Mouse (Mus musculus): Measurements from ENCODE around the gene Lin28a. TPM values are rescaled to one million over a fixed set of nuclear protein-coding genes. Genes with fewer than 3 reads are reported as not detected.
"Not testable (repeated sequence)": the region's sequence is repeated elsewhere in the genome, so short reads cannot be mapped to it uniquely, and the experiment has no call there.

Gene Lin28a
- polyA plus RNA-seq, 1 experiment from 2014 or later, result 0.08 TPM

GRCm38 (mm10) chr4:134001710-134002109 lies 16.9 kb downstream of the Lin28a start:
- no peaks in the 10 kb centered on the region for H3K27me3 ChIP-seq (replicated peaks; ENCODE audit: control insufficient read depth, insufficient read depth, low read length)
- no peak overlapping the region for H3K27ac ChIP-seq (ENCODE audit: low read depth)
- H3K9me3 ChIP-seq (ENCODE audit: control insufficient read depth, low read length), result no peaks in the 10 kb centered on the region
- peaks cover 3% of the 10 kb centered on the region for H3K36me3 ChIP-seq (ENCODE audit: control insufficient read depth, insufficient read depth, low read length)
- no peak for DNase-seq (ENCODE audit: low spot score)
- H3K4me1 ChIP-seq (replicated peaks; ENCODE audit: control insufficient read depth, insufficient read depth, low read length), result peaks cover 8% of the 10 kb centered on the region
- no peak overlapping the region for H3K9ac ChIP-seq (ENCODE audit: low read length)
- H3K4me3 ChIP-seq (ENCODE audit: low read depth, low read length), result no peak overlapping the region
- no peak for ATAC-seq (replicated peaks; ENCODE audit: low FRiP score, low TSS enrichment, low read depth)
- H3K4me2 ChIP-seq (ENCODE audit: low read length), result no peak overlapping the region
- WGBS, result 44% methylated on average over 10 of the region's 10 CpGs

GRCm38 (mm10) chr4:134000466-134001438 lies 17.9 kb downstream of the Lin28a start, which contains the start of gene Dhdds:
Gene Dhdds, minus strand, starts transcription at chr4:134000918.
- peak; percentile 98 for ATAC-seq (replicated peaks; ENCODE audit: low FRiP score, low TSS enrichment, low read depth)

GRCm38 (mm10) chr4:133994697-133995096 lies 23.9 kb downstream of the Lin28a start:
- peaks cover 68% of the 10 kb centered on the region for H3K36me3 ChIP-seq (ENCODE audit: control insufficient read depth, insufficient read depth, low read length)
- H3K27ac ChIP-seq (ENCODE audit: low read depth), result no peak overlapping the region
- H3K27me3 ChIP-seq (replicated peaks; ENCODE audit: control insufficient read depth, insufficient read depth, low read length), result no peaks in the 10 kb centered on the region
- peaks cover 2% of the 10 kb centered on the region for H3K4me1 ChIP-seq (replicated peaks; ENCODE audit: control insufficient read depth, insufficient read depth, low read length)
- no peaks in the 10 kb centered on the region for H3K9me3 ChIP-seq (ENCODE audit: control insufficient read depth, low read length)
- H3K9ac ChIP-seq (ENCODE audit: low read length), result no peak overlapping the region
- H3K4me2 ChIP-seq (ENCODE audit: low read length), result no peak overlapping the region
- DNase-seq (ENCODE audit: low spot score) (no peak), ATAC-seq (replicated peaks; ENCODE audit: low FRiP score, low TSS enrichment, low read depth) (no peak)
- 86% methylated on average over 8 of the region's 8 CpGs for WGBS
- H3K4me3 ChIP-seq (ENCODE audit: low read depth, low read length), result no peak overlapping the region

More at GRCm38 (mm10) chr4:134000466-134001438, 17.9 kb downstream of the Lin28a start, which contains the start of gene Dhdds:
- Histone ChIP-seq H3K4me3 (ENCODE audit: low read depth, low read length) (peak within 1 kb of the TSS; percentile 97), H3K27me3 (replicated peaks; ENCODE audit: control insufficient read depth, insufficient read depth, low read length) (no peaks in the 10 kb centered on the region), H3K27ac (ENCODE audit: low read depth) (0 out of 2 replicates have a peak within 1 kb of the TSS, but pooled peaks have one; percentile 38), H3K9me3 (ENCODE audit: control insufficient read depth, low read length) (no peaks in the 10 kb centered on the region), H3K36me3 (ENCODE audit: control insufficient read depth, insufficient read depth, low read length) (peaks cover 12% of the 10 kb centered on the region), H3K9ac (ENCODE audit: low read length) (peak within 1 kb of the TSS; percentile 77), H3K4me1 (replicated peaks; ENCODE audit: control insufficient read depth, insufficient read depth, low read length) (peaks cover 8% of the 10 kb centered on the region), H3K4me2 (ENCODE audit: low read length) (peak within 1 kb of the TSS; percentile 71)
- peak; percentile 99 for DNase-seq (ENCODE audit: low spot score)
- WGBS, result 1% methylated on average over 49 of the region's 49 CpGs

- Histone ChIP-seq H3K4me1 (replicated peaks; ENCODE audit: control insufficient read depth, insufficient read depth, low read length) (no peaks in the 10 kb centered on the region), H3K4me2 (ENCODE audit: low read length) (no peak overlapping the region), H3K9ac (ENCODE audit: low read length) (no peak overlapping the region), H3K27ac (ENCODE audit: low read depth) (no peak overlapping the region), H3K4me3 (ENCODE audit: low read depth, low read length) (no peak overlapping the region), H3K27me3 (replicated peaks; ENCODE audit: control insufficient read depth, insufficient read depth, low read length) (no peaks in the 10 kb centered on the region), H3K36me3 (ENCODE audit: control insufficient read depth, insufficient read depth, low read length) (peaks cover 86% of the 10 kb centered on the region), H3K9me3 (ENCODE audit: control insufficient read depth, low read length) (no peaks in the 10 kb centered on the region)
- WGBS, result 80% methylated on average over 13 of the region's 13 CpGs
- no peak for DNase-seq (ENCODE audit: low spot score)
- no peak for ATAC-seq (replicated peaks; ENCODE audit: low FRiP score, low TSS enrichment, low read depth)
Observed at GRCm38 (mm10) chr4:133991087-133991660, 27.5 kb downstream of the Lin28a start.

- peaks cover 83% of the 10 kb centered on the region for H3K36me3 ChIP-seq (ENCODE audit: control insufficient read depth, insufficient read depth, low read length)
- H3K4me2 ChIP-seq (ENCODE audit: low read length), result no peak overlapping the region
- 57% methylated on average over 4 of the region's 4 CpGs for WGBS
- H3K27me3 ChIP-seq (replicated peaks; ENCODE audit: control insufficient read depth, insufficient read depth, low read length), result no peaks in the 10 kb centered on the region
- H3K4me1 ChIP-seq (replicated peaks; ENCODE audit: control insufficient read depth, insufficient read depth, low read length), result no peaks in the 10 kb centered on the region
- no peaks in the 10 kb centered on the region for H3K9me3 ChIP-seq (ENCODE audit: control insufficient read depth, low read length)
- no peak overlapping the region for H3K4me3 ChIP-seq (ENCODE audit: low read depth, low read length)
- DNase-seq (ENCODE audit: low spot score) (no peak), ATAC-seq (replicated peaks; ENCODE audit: low FRiP score, low TSS enrichment, low read depth) (no peak)
- no peak overlapping the region for H3K9ac ChIP-seq (ENCODE audit: low read length)
- no peak overlapping the region for H3K27ac ChIP-seq (ENCODE audit: low read depth)
Observed at GRCm38 (mm10) chr4:133990035-133990434, 28.6 kb downstream of the Lin28a start.

GRCm38 (mm10) chr4:133988289-133988688 lies 30.4 kb downstream of the Lin28a start:
- not testable (repeated sequence) for H3K9ac ChIP-seq (ENCODE audit: low read length); ATAC-seq (replicated peaks; ENCODE audit: low FRiP score, low TSS enrichment, low read depth); H3K4me3 ChIP-seq (ENCODE audit: low read depth, low read length); H3K9me3 ChIP-seq (ENCODE audit: control insufficient read depth, low read length); H3K27me3 ChIP-seq (replicated peaks; ENCODE audit: control insufficient read depth, insufficient read depth, low read length); DNase-seq (ENCODE audit: low spot score); H3K4me1 ChIP-seq (replicated peaks; ENCODE audit: control insufficient read depth, insufficient read depth, low read length); H3K4me2 ChIP-seq (ENCODE audit: low read length); H3K27ac ChIP-seq (ENCODE audit: low read depth)
- WGBS, result 94% methylated on average over 8 of the region's 8 CpGs
- H3K36me3 ChIP-seq (ENCODE audit: control insufficient read depth, insufficient read depth, low read length), result peaks cover 71% of the 10 kb centered on the region

- 91% methylated on average over 13 of the region's 13 CpGs for WGBS
- Histone ChIP-seq H3K36me3 (ENCODE audit: control insufficient read depth, insufficient read depth, low read length) (peaks cover 72% of the 10 kb centered on the region), H3K9ac (ENCODE audit: low read length) (no peak overlapping the region)
Observed at GRCm38 (mm10) chr4:133982936-133983335, 35.7 kb downstream of the Lin28a start.

GRCm38 (mm10) chr4:133980496-133980895 lies 38.1 kb downstream of the Lin28a start:
- no peaks in the 10 kb centered on the region for H3K4me1 ChIP-seq (replicated peaks; ENCODE audit: control insufficient read depth, insufficient read depth, low read length)
- H3K9ac ChIP-seq (ENCODE audit: low read length), result no peak overlapping the region
- no peak overlapping the region for H3K4me3 ChIP-seq (ENCODE audit: low read depth, low read length)
- no peaks in the 10 kb centered on the region for H3K27me3 ChIP-seq (replicated peaks; ENCODE audit: control insufficient read depth, insufficient read depth, low read length)
- no peak overlapping the region for H3K4me2 ChIP-seq (ENCODE audit: low read length)
- no peaks in the 10 kb centered on the region for H3K9me3 ChIP-seq (ENCODE audit: control insufficient read depth, low read length)
- no peak overlapping the region for H3K27ac ChIP-seq (ENCODE audit: low read depth)
- WGBS, result 81% methylated on average over 5 of the region's 5 CpGs
- ATAC-seq (replicated peaks; ENCODE audit: low FRiP score, low TSS enrichment, low read depth), result no peak
- DNase-seq (ENCODE audit: low spot score), result no peak
- H3K36me3 ChIP-seq (ENCODE audit: control insufficient read depth, insufficient read depth, low read length), result peaks cover 68% of the 10 kb centered on the region

More at GRCm38 (mm10) chr4:133982936-133983335, 35.7 kb downstream of the Lin28a start:
- no peak for DNase-seq (ENCODE audit: low spot score)
- Histone ChIP-seq H3K27me3 (replicated peaks; ENCODE audit: control insufficient read depth, insufficient read depth, low read length) (no peaks in the 10 kb centered on the region), H3K4me1 (replicated peaks; ENCODE audit: control insufficient read depth, insufficient read depth, low read length) (no peaks in the 10 kb centered on the region), H3K4me3 (ENCODE audit: low read depth, low read length) (no peak overlapping the region), H3K9me3 (ENCODE audit: control insufficient read depth, low read length) (no peaks in the 10 kb centered on the region), H3K27ac (ENCODE audit: low read depth) (no peak overlapping the region), H3K4me2 (ENCODE audit: low read length) (no peak overlapping the region)
- no peak for ATAC-seq (replicated peaks; ENCODE audit: low FRiP score, low TSS enrichment, low read depth)
